Mouse (Mus musculus) midbrain, postnatal 0 days (tissue): ENCODE results near the gene Col6a1. TPM values are rescaled to one million over a fixed set of nuclear protein-coding genes. Genes with fewer than 3 reads are reported as not detected.

Source experiments
- ATAC-seq: fragments of 200-750 bp; cut with Nextera tagmentation; 2 replicates; pipeline ENCODE4 v1.8.0; 2017; ENCODE audit warnings: moderate number of reproducible peaks, mild to moderate bottlenecking, moderate TSS enrichment, moderate library complexity; ENCODE audit not compliant: low FRiP score
- DNase-seq: peaks from one replicate; pipeline ENCODE4 v3.0.0-alpha.2; 2015; ENCODE audit warnings: low spot score
- H3K27ac ChIP-seq: fragments of 300-500 bp; sonication (generic); 2 replicates; pipeline ENCODE4 v1.5.1; 2014; ENCODE audit warnings: low read depth, mild to moderate bottlenecking, low read length, mixed read lengths
- H3K27me3 ChIP-seq: fragments of 300-500 bp; sonication (generic); 2 replicates; pipeline ENCODE4 v1.6.1; 2014; ENCODE audit warnings: low read length, control low read depth, mixed read lengths; ENCODE audit not compliant: insufficient read depth
- H3K36me3 ChIP-seq: fragments of 300-500 bp; sonication (generic); 2 replicates; pipeline ENCODE4 v1.6.1; 2014; ENCODE audit warnings: low read length, control low read depth, mixed read lengths; ENCODE audit not compliant: insufficient read depth
- H3K4me1 ChIP-seq: fragments of 300-500 bp; sonication (generic); 2 replicates; pipeline ENCODE4 v1.6.1; 2014; ENCODE audit warnings: mild to moderate bottlenecking, control low read depth, antibody characterized with exemption, low read length, mixed read lengths; ENCODE audit not compliant: insufficient read depth
- H3K4me2 ChIP-seq: fragments of 300-500 bp; sonication (generic); 2 replicates; pipeline ENCODE4 v1.6.1; 2014; ENCODE audit warnings: low read depth, mild to moderate bottlenecking, low read length, mixed read lengths; ENCODE audit not compliant: poor library complexity, severe bottlenecking
- H3K4me3 ChIP-seq: fragments of 300-500 bp; sonication (generic); 2 replicates; pipeline ENCODE4 v1.5.1; 2014; ENCODE audit warnings: low read depth, mild to moderate bottlenecking, low read length, moderate library complexity
- H3K9ac ChIP-seq: fragments of 300-500 bp; sonication (generic); replicated peaks from 2 replicates; pipeline ENCODE4 v1.6.1; 2014; ENCODE audit warnings: mild to moderate bottlenecking, low read length, moderate library complexity, mixed read lengths; ENCODE audit not compliant: poor library complexity, severe bottlenecking
- H3K9me3 ChIP-seq: fragments of 300-500 bp; sonication (generic); 2 replicates; pipeline ENCODE4 v1.6.1; 2016; ENCODE audit warnings: low read length, control low read depth
- CTCF ChIP-seq: IDR thresholded peaks from 2 replicates; pipeline ENCODE4 v1.5.1; 2016; ENCODE audit warnings: antibody characterized with exemption, mild to moderate bottlenecking
- WGBS: fragments of 180-500 bp; shearing (Covaris S2); extraction: QIAGEN DNeasy Blood & Tissue Kit; methylation state at CpG from one replicate; pipeline ENCODE4 v1.1.7; 2014; 5-methylcytosine and 5-hydroxymethylcytosine counted together
- polyA plus RNA-seq: library from polyadenylated mRNA; unstranded; fragments of >200 nt; fragmentation: Nextera tagmentation; extraction: Ambion mirVana; gene quantifications from 2 replicates; pipeline ENCODE4 v1.2.1, GENCODE M21; 2015
- total RNA-seq: library from RNA; depleted of rRNA; stranded (reverse); fragments of >200 nt; gene quantifications from 2 replicates; pipeline ENCODE4 v1.2.3, GENCODE M21; 2014; rRNA removed

The Col6a1 gene
- total and polyA plus RNA-seq, 2 experiments from 2014 or later: 21.7 to 32.7 TPM

GRCm38 (mm10) chr10:76664156-76665115, 61.5 kb downstream of the Col6a1 start:
- no peak for TF ChIP-seq CTCF
- Histone ChIP-seq H3K9ac (no peak overlapping the region), H3K36me3 (no peaks in the 10 kb centered on the region), H3K4me3 (no peak overlapping the region), H3K4me2 (no peak overlapping the region), H3K27ac (no peak overlapping the region), H3K4me1 (no peaks in the 10 kb centered on the region), H3K9me3 (peaks cover 8% of the 10 kb centered on the region; the same call in 1 of the 2 replicates), H3K27me3 (no peaks in the 10 kb centered on the region)
- WGBS: 83% methylated on average over 20 of the region's 20 CpGs
- ATAC-seq: no peak
- peak; percentile 44 for DNase-seq

Other genes starting within 250 kb of the Col6a1 start
- gene Lss, start 194.6 kb downstream of the Col6a1 start, total RNA-seq: 51.8 and 61.2 TPM in 2 replicates
- gene Lss, start 194.6 kb downstream of the Col6a1 start, polyA plus RNA-seq: 26.4 and 28.4 TPM in 2 replicates
- not detected in 2 replicates for gene Spatc1l, start 163.9 kb downstream of the Col6a1 start, total RNA-seq
- not detected in 2 replicates for gene Spatc1l, start 163.9 kb downstream of the Col6a1 start, polyA plus RNA-seq
- 0.33 TPM in 1 of 2 replicates, not detected in the other for gene Ftcd, start 150.5 kb downstream of the Col6a1 start, total RNA-seq
- gene Ftcd, start 150.5 kb downstream of the Col6a1 start, polyA plus RNA-seq: 0.07 and 0.09 TPM in 2 replicates
- gene Col6a2, start 102.5 kb downstream of the Col6a1 start, total RNA-seq: 31.5 and 32.6 TPM in 2 replicates
- 18.4 and 19.1 TPM in 2 replicates for gene Col6a2, start 102.5 kb downstream of the Col6a1 start, polyA plus RNA-seq
- gene Pcbp3, start 235.7 kb upstream of the Col6a1 start, total RNA-seq: 50.0 and 52.4 TPM in 2 replicates
- 74.4 and 76.3 TPM in 2 replicates for gene Pcbp3, start 235.7 kb upstream of the Col6a1 start, polyA plus RNA-seq